Mouse (Mus musculus) heart, adult 2 months (tissue): ENCODE measurements around the gene Dusp15.

Experiments used
- CTCF ChIP-seq: fragments of 200-600 bp; IDR thresholded peaks from 2 replicates; pipeline ENCODE4 v1.8.1; 2022; ENCODE audit warnings: antibody characterized with exemption, mild to moderate bottlenecking, moderate library complexity
- EP300 ChIP-seq: fragments of 200-500 bp; IDR thresholded peaks from 2 replicates; pipeline ENCODE4 v1.6.1; 2011; ENCODE audit warnings: low read depth, low read length, control low read depth; ENCODE audit not compliant: insufficient read depth
- POLR2A ChIP-seq: fragments of 200-500 bp; IDR thresholded peaks from 2 replicates; pipeline ENCODE4 v1.6.1; 2011; ENCODE audit warnings: mild to moderate bottlenecking, low read depth, low read length, control low read depth; ENCODE audit not compliant: insufficient read depth

DNA sequence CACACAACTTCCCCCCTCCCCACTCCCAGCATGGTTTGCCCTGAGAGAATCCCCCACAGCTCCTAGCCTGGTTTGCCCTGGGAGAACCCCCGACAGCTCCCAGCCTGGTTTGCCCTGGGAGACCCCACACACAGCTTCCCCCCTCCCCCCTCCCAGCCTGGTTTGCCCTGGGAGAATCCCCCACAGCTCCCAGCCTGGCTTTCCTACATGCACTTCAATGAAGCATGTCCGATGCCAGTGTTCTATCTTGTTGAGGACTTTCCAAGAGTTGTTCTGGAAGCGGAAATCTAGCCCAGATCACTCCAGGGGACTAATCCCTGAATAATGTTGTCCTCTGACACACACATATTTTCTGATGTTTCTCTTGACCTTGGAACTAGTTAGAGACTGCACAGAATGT lies 48.8 kb downstream of the Dusp15 start:
- TF ChIP-seq POLR2A (no peak), EP300 (no peak), CTCF (no peak)
